Mouse (Mus musculus) A20 (cell line): ENCODE measurements around the gene Auts2.

Experiments used
- DNase-seq: peaks from one replicate; pipeline ENCODE4 v3.0.0-alpha.2; 2011; ENCODE audit warnings: low read depth, low spot score

Auts2 gene

GRCm38 (mm10) chr5:131531744-131532552 lies 1011.2 kb downstream of the Auts2 start:
- DNase-seq, result no peak

- DNase-seq, result no peak
Observed at GRCm38 (mm10) chr5:131530828-131531227, 1012.3 kb downstream of the Auts2 start.

GRCm38 (mm10) chr5:131526666-131527065 lies 1016.5 kb downstream of the Auts2 start:
- DNase-seq, result no peak

- no peak for DNase-seq
Observed at GRCm38 (mm10) chr5:131524900-131525465, 1018.2 kb downstream of the Auts2 start.

GRCm38 (mm10) chr5:131519560-131519959 lies 1023.6 kb downstream of the Auts2 start:
- DNase-seq, result no peak

GRCm38 (mm10) chr5:131517677-131518076 lies 1025.5 kb downstream of the Auts2 start:
- DNase-seq, result no peak

- no peak for DNase-seq
Observed at GRCm38 (mm10) chr5:131515707-131516407, 1027.3 kb downstream of the Auts2 start.

GRCm38 (mm10) chr5:131513753-131514152 lies 1029.4 kb downstream of the Auts2 start:
- DNase-seq, result no peak

GRCm38 (mm10) chr5:131512617-131513016 lies 1030.5 kb downstream of the Auts2 start:
- no peak for DNase-seq

- no peak for DNase-seq
Observed at GRCm38 (mm10) chr5:131510659-131511058, 1032.5 kb downstream of the Auts2 start.

- DNase-seq, result no peak
Observed at GRCm38 (mm10) chr5:131509315-131509714, 1033.8 kb downstream of the Auts2 start.

- no peak for DNase-seq
Observed at GRCm38 (mm10) chr5:131498865-131499264, 1044.3 kb downstream of the Auts2 start.

GRCm38 (mm10) chr5:131496517-131497216 lies 1046.5 kb downstream of the Auts2 start:
- no peak for DNase-seq

- no peak for DNase-seq
Observed at GRCm38 (mm10) chr5:131494564-131494963, 1048.6 kb downstream of the Auts2 start.

GRCm38 (mm10) chr5:131492535-131492934 lies 1050.6 kb downstream of the Auts2 start:
- no peak for DNase-seq

- no peak for DNase-seq
Observed at GRCm38 (mm10) chr5:131491843-131492242, 1051.3 kb downstream of the Auts2 start.

GRCm38 (mm10) chr5:131490811-131491210 lies 1052.3 kb downstream of the Auts2 start:
- DNase-seq, result no peak

GRCm38 (mm10) chr5:131489846-131490245 lies 1053.3 kb downstream of the Auts2 start:
- DNase-seq, result no peak

- DNase-seq, result no peak
Observed at GRCm38 (mm10) chr5:131486527-131486926, 1056.6 kb downstream of the Auts2 start.

- no peak for DNase-seq
Observed at GRCm38 (mm10) chr5:131475278-131475677, 1067.9 kb downstream of the Auts2 start.

GRCm38 (mm10) chr5:131468609-131469008 lies 1074.5 kb downstream of the Auts2 start:
- no peak for DNase-seq

GRCm38 (mm10) chr5:131466131-131466530 lies 1077.0 kb downstream of the Auts2 start:
- DNase-seq, result no peak
